Mouse (Mus musculus) brain, embryonic 14.5 days (tissue): ENCODE results near the gene Lrrc74a.

Source experiments
- CTCF ChIP-seq: fragments of 200-500 bp; IDR thresholded peaks from 2 replicates; pipeline ENCODE4 v1.5.1; 2012; ENCODE audit warnings: inconsistent platforms, mild to moderate bottlenecking, moderate library complexity, borderline replicate concordance; ENCODE audit not compliant: insufficient read depth, insufficient read length; ENCODE audit errors: extremely low read depth
- POLR2A ChIP-seq: fragments of 200-500 bp; IDR thresholded peaks from 2 replicates; pipeline ENCODE4 v1.6.1; 2012; ENCODE audit warnings: mild to moderate bottlenecking, inconsistent platforms, borderline replicate concordance; ENCODE audit not compliant: poor library complexity, insufficient read depth, insufficient read length, severe bottlenecking; ENCODE audit errors: extremely low read depth

DNA sequence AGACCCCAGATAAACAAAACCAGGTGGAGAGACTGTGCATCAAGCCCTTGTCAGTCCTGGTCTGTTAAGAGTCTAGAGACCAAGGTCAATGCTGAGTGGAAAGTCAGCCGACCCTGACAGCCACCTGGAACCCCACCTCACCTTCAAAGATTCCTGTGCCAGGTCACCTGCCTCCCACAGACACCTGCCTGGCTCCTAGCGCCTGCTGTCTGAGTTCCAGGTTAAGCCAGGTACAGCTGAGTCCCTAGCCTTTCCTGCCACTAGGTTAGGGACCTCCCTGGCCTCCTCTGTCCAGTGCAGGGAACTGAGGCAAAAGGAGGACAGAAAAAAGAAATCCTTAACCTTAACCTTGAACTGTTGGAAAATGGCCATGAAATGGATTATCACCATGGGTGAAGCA lies 70.7 kb downstream of the Lrrc74a start:
- TF ChIP-seq POLR2A (no peak), CTCF (no peak)
